Mouse (Mus musculus): Measurements from ENCODE around the gene Cdc20b. TPM values are rescaled to one million over a fixed set of nuclear protein-coding genes. Genes with fewer than 3 reads are reported as not detected.

Cdc20b gene
- 0.31 TPM in 1 of 2 replicates, not detected in the other for polyA plus RNA-seq (2016; fragmentation: Nextera tagmentation; extraction: Ambion mirVana)

GRCm38 (mm10) chr13:113034950-113035421, at the start of gene Cdc20b:
Gene Cdc20b (plus strand): TSS chr13:113035111.
- peaks cover 69% of the 10 kb centered on the region for H3K27me3 ChIP-seq (ENCODE audit: poor library complexity, severe bottlenecking)
- DNase-seq (ENCODE audit: extremely low spot score, low spot score): peak; percentile 56
- H3K27ac ChIP-seq: 0 out of 2 replicates have a peak within 1 kb of the TSS, but pooled peaks have one; percentile 3

DNA sequence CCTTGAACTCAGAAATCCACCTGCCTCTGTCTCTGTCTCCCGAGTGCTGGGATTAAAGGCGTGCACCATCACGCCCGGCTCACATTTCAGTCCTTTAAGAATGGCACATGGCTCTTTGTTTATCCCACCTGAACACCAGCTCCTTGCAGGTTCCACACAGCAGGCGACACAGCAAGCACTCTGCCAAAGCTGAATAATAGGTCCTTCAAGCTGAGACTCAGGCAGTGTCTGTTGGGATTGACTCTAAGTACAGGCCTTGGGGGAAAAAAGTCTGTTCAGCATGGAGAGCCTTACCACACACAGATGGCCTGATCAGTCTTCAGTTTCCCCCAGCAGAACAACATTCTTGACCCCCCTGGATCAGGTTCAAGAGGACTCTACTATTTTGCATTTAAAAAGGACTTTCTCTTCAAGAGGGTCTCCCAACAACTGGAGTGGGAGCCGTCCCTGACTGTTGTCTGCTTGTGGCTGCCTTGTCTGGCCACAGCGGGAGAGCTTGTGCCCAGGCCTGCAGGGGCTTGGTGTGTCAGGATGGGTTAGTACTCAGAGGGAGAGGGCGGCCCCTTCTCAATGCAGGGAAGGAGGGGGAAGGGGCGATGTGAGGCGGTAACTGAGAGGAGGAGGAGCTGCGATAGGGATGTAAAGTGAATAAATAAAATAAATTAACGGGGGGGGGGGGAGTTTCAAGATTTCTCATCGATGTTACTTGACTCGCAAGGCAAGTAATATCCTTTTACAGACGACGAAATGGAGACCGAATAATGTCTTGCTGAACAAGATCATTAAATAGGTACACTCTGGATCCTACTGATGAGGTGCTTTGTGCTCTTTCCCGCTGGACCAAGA, 49.1 kb upstream of the Cdc20b start:
- H3K4me3 ChIP-seq: peak overlapping the region; percentile 58

More at GRCm38 (mm10) chr13:113034950-113035421, at the start of gene Cdc20b:
- WGBS: under 1% methylated on average over 46 of the region's 46 CpGs
- H3K9me3 ChIP-seq: no peaks in the 10 kb centered on the region
- H3K36me3 ChIP-seq (replicated peaks): no peaks in the 10 kb centered on the region
- H3K4me3 ChIP-seq: peak within 1 kb of the TSS; percentile 60
- H3K4me1 ChIP-seq: peaks cover 32% of the 10 kb centered on the region

GRCm38 (mm10) chr13:112986451-112986950, 48.4 kb upstream of the Cdc20b start:
- H3K27ac ChIP-seq: no peak overlapping the region
- no peak for DNase-seq (ENCODE audit: extremely low spot score, low spot score)

More for the DNA sequence above, 49.1 kb upstream of the Cdc20b start:
- Histone ChIP-seq H3K4me1 (peaks cover 45% of the 10 kb centered on the region), H3K27ac (no peak overlapping the region), H3K36me3 (replicated peaks) (no peaks in the 10 kb centered on the region), H3K9me3 (no peaks in the 10 kb centered on the region), H3K27me3 (ENCODE audit: poor library complexity, severe bottlenecking) (peaks cover 96% of the 10 kb centered on the region)
- WGBS: 2% methylated on average over 18 of the region's 18 CpGs
- peak; percentile 62 for DNase-seq (ENCODE audit: extremely low spot score, low spot score)

GRCm38 (mm10) chr13:112987532-112987943, 47.4 kb upstream of the Cdc20b start, which contains the start of gene Ccno:
Gene Ccno (plus strand): TSS chr13:112987802.
- Histone ChIP-seq H3K4me3 (peak within 1 kb of the TSS; percentile 58), H3K9me3 (no peaks in the 10 kb centered on the region), H3K4me1 (peaks cover 45% of the 10 kb centered on the region), H3K36me3 (replicated peaks) (no peaks in the 10 kb centered on the region), H3K27me3 (ENCODE audit: poor library complexity, severe bottlenecking) (peaks cover 97% of the 10 kb centered on the region), H3K27ac (peak within 1 kb of the TSS; percentile 31; the same call in 1 of the 2 replicates)
- WGBS: under 1% methylated on average over 47 of the region's 47 CpGs
- peak; percentile 86 for DNase-seq (ENCODE audit: extremely low spot score, low spot score)

More at GRCm38 (mm10) chr13:112986451-112986950, 48.4 kb upstream of the Cdc20b start:
- WGBS: 2% methylated on average over 17 of the region's 17 CpGs
- H3K4me1 ChIP-seq: peaks cover 45% of the 10 kb centered on the region
- no peaks in the 10 kb centered on the region for H3K36me3 ChIP-seq (replicated peaks)
- H3K9me3 ChIP-seq: no peaks in the 10 kb centered on the region
- peak overlapping the region; percentile 58 for H3K4me3 ChIP-seq
- peaks cover 97% of the 10 kb centered on the region for H3K27me3 ChIP-seq (ENCODE audit: poor library complexity, severe bottlenecking)

- Histone ChIP-seq H3K36me3 (replicated peaks) (no peaks in the 10 kb centered on the region), H3K4me3 (peak overlapping the region; percentile 58), H3K27ac (peak overlapping the region; percentile 31; the same call in 1 of the 2 replicates), H3K27me3 (ENCODE audit: poor library complexity, severe bottlenecking) (peaks cover 97% of the 10 kb centered on the region), H3K4me1 (peaks cover 45% of the 10 kb centered on the region), H3K9me3 (no peaks in the 10 kb centered on the region)
- DNase-seq (ENCODE audit: extremely low spot score, low spot score): peak; percentile 62
- 0% methylated on average over 39 of the region's 39 CpGs for WGBS
These were observed 46.9 kb upstream of the Cdc20b start for GRCm38 (mm10) chr13:112987991-112988390.

GRCm38 (mm10) chr13:112988866-112989265, 46.0 kb upstream of the Cdc20b start:
- Histone ChIP-seq H3K4me3 (peak overlapping the region; percentile 58), H3K27me3 (ENCODE audit: poor library complexity, severe bottlenecking) (peaks cover 97% of the 10 kb centered on the region), H3K36me3 (replicated peaks) (no peaks in the 10 kb centered on the region), H3K9me3 (no peaks in the 10 kb centered on the region), H3K4me1 (peaks cover 53% of the 10 kb centered on the region), H3K27ac (no peak overlapping the region)
- 2% methylated on average over 19 of the region's 19 CpGs for WGBS
- no peak for DNase-seq (ENCODE audit: extremely low spot score, low spot score)

GRCm38 (mm10) chr13:112989541-112989940, 45.4 kb upstream of the Cdc20b start:
- H3K27ac ChIP-seq: no peak overlapping the region
- peaks cover 97% of the 10 kb centered on the region for H3K27me3 ChIP-seq (ENCODE audit: poor library complexity, severe bottlenecking)
- peak overlapping the region; percentile 58 for H3K4me3 ChIP-seq
- WGBS: 1% methylated on average over 23 of the region's 23 CpGs
- no peaks in the 10 kb centered on the region for H3K36me3 ChIP-seq (replicated peaks)
- no peaks in the 10 kb centered on the region for H3K9me3 ChIP-seq
- H3K4me1 ChIP-seq: peaks cover 59% of the 10 kb centered on the region
- DNase-seq (ENCODE audit: extremely low spot score, low spot score): peak; percentile 40

- no peaks in the 10 kb centered on the region for H3K36me3 ChIP-seq (replicated peaks)
- WGBS: 12% methylated on average over 4 of the region's 4 CpGs
- H3K27ac ChIP-seq: no peak overlapping the region
- peaks cover 59% of the 10 kb centered on the region for H3K4me1 ChIP-seq
- no peak overlapping the region for H3K4me3 ChIP-seq
- peaks cover 99% of the 10 kb centered on the region for H3K27me3 ChIP-seq (ENCODE audit: poor library complexity, severe bottlenecking)
- H3K9me3 ChIP-seq: no peaks in the 10 kb centered on the region
- DNase-seq (ENCODE audit: extremely low spot score, low spot score): no peak
These were observed 44.6 kb upstream of the Cdc20b start for GRCm38 (mm10) chr13:112990346-112990745.

GRCm38 (mm10) chr13:112993531-112994152, 41.3 kb upstream of the Cdc20b start, which contains the start of gene Mcidas:
Gene Mcidas (plus strand): TSS chr13:112993845.
- H3K4me1 ChIP-seq: peaks cover 32% of the 10 kb centered on the region
- no peaks in the 10 kb centered on the region for H3K9me3 ChIP-seq
- no peaks in the 10 kb centered on the region for H3K36me3 ChIP-seq (replicated peaks)
- H3K4me3 ChIP-seq: peak within 1 kb of the TSS; percentile 54
- peak; percentile 51 for DNase-seq (ENCODE audit: extremely low spot score, low spot score)
- under 1% methylated on average over 60 of the region's 63 CpGs for WGBS
- H3K27me3 ChIP-seq (ENCODE audit: poor library complexity, severe bottlenecking): peaks cover 99% of the 10 kb centered on the region
- H3K27ac ChIP-seq: 0 out of 2 replicates have a peak within 1 kb of the TSS, but pooled peaks have one; percentile 6

DNA sequence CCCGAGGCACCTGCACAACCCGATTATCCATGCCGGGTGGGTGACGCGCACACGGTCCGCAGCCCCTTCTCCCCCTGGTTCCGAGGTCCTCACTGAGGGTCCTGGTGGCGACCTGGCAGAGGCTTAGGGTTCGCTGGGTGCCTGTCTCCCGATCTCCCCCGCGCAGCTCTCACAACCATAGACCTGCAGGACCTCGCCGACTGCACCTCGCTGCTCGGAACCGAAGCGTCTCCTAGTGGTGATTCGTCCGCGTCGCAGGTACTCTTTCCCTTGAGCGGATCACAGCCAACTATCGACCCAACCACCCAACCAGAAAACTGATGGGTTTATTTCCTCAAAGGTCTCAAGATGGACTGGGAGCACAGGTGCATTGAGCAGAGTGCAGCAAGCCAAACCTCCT, 40.7 kb upstream of the Cdc20b start:
- peak; percentile 60 for DNase-seq (ENCODE audit: extremely low spot score, low spot score)
- under 1% methylated on average over 25 of the region's 25 CpGs for WGBS
- Histone ChIP-seq H3K4me1 (peaks cover 32% of the 10 kb centered on the region), H3K4me3 (peak overlapping the region; percentile 54), H3K9me3 (no peaks in the 10 kb centered on the region), H3K36me3 (replicated peaks) (no peaks in the 10 kb centered on the region), H3K27me3 (ENCODE audit: poor library complexity, severe bottlenecking) (peaks cover 99% of the 10 kb centered on the region), H3K27ac (0 out of 2 replicates have a peak overlapping the region, but pooled peaks have one; percentile 6)

- H3K27ac ChIP-seq: no peak overlapping the region
- H3K4me1 ChIP-seq: peaks cover 24% of the 10 kb centered on the region
- no peaks in the 10 kb centered on the region for H3K9me3 ChIP-seq
- no peak for DNase-seq (ENCODE audit: extremely low spot score, low spot score)
- peaks cover 99% of the 10 kb centered on the region for H3K27me3 ChIP-seq (ENCODE audit: poor library complexity, severe bottlenecking)
- no peak overlapping the region for H3K4me3 ChIP-seq
- WGBS: 60% methylated on average over 4 of the region's 4 CpGs
- no peaks in the 10 kb centered on the region for H3K36me3 ChIP-seq (replicated peaks)
These were observed 38.5 kb upstream of the Cdc20b start for GRCm38 (mm10) chr13:112996407-112996806.

DNA sequence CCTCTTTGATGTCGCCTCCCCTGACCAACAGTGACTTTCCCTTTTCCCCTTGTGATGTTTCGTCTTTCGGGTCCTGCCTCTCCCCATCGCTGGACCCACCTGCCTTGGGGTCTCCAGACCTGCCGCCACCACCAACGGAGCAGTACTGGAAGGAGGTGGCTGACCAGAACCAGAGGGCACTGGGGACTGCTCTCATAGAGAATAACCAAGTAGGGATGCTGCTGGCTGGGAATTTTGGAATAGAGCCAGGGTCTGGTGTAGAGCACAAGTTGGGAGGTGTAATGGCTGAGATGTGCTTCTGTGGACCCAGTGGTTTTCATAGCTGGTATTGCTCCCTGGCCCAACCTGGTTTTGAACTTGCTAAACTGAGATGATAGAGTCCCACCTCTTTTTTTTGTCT, 37.5 kb upstream of the Cdc20b start:
- Histone ChIP-seq H3K9me3 (no peaks in the 10 kb centered on the region), H3K4me3 (no peak overlapping the region), H3K27ac (no peak overlapping the region), H3K27me3 (ENCODE audit: poor library complexity, severe bottlenecking) (peaks cover 99% of the 10 kb centered on the region), H3K4me1 (peaks cover 24% of the 10 kb centered on the region), H3K36me3 (replicated peaks) (no peaks in the 10 kb centered on the region)
- no peak for DNase-seq (ENCODE audit: extremely low spot score, low spot score)
- WGBS: 54% methylated on average over 6 of the region's 6 CpGs
